Mouse (Mus musculus): ENCODE measurements around the gene Adgrf5. TPM values are rescaled to one million over a fixed set of nuclear protein-coding genes. Genes with fewer than 3 reads are reported as not detected.

The Adgrf5 gene
- total RNA-seq (2023) = under 1 TPM; 0.18 to 0.42 TPM

GRCm38 (mm10) chr17:43359826-43360619 lies at the start of gene Adgrf5:
Gene Adgrf5, plus strand, starts transcription at chr17:43360451.

DNA sequence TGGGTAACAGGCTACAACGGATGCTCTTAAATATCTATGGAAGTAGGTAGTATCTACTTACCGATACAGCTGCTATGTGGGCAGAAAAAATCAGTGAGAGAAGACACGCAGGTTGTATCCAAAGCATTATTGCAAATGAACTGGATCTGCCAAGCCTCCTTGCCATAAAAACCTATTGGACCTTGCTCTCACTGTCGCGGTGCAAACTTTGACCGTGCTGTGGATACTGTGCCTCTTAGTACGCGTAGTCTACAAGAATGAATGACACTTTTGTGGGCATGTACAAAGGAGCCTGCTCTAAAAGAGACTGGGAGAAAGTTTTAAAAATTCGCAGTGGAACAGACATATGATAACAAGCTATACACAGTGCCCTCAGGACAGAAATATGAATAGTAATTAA lies 142.3 kb downstream of the Adgrf5 start, which contains the start of gene Mep1a:
Mep1a (minus strand) TSS at position 221 of the 400 bp plus-strand sequence.

Other genes starting within 250 kb of the Adgrf5 start
- gene Adgrf1, start 90.1 kb upstream of the Adgrf5 start, total RNA-seq (2023) = not detected
- gene Mep1a, start 142.4 kb downstream of the Adgrf5 start, total RNA-seq (2023) = not detected
- gene Ankrd66, start 183.2 kb downstream of the Adgrf5 start, total RNA-seq (2023) = 1 to 10 TPM in 1 of 2 experiments, under 1 TPM in 1; 0.44 to 1.0 TPM
- 100 to 1,000 TPM in 1 of 2 experiments, 10 to 100 TPM in 1; 82.2 to 102 TPM for gene Pla2g7, start 207.6 kb downstream of the Adgrf5 start, total RNA-seq (2023)